Mouse (Mus musculus): ENCODE measurements around the gene Tbc1d8.

The Tbc1d8 gene

GRCm38 (mm10) chr1:39367045-39367444 is 111.5 kb downstream of the Tbc1d8 start:
- DNase-seq (ENCODE audit: low read depth, low spot score) = no peak

GRCm38 (mm10) chr1:39365562-39365961 is 113.0 kb downstream of the Tbc1d8 start:
- DNase-seq (ENCODE audit: low read depth, low spot score) = no peak

- no peak for DNase-seq (ENCODE audit: low read depth, low spot score)
Measured at GRCm38 (mm10) chr1:39362515-39362893, 116.1 kb downstream of the Tbc1d8 start.

- DNase-seq (ENCODE audit: low read depth, low spot score) = no peak
Measured at GRCm38 (mm10) chr1:39361754-39362514, 116.6 kb downstream of the Tbc1d8 start.

- DNase-seq (ENCODE audit: low read depth, low spot score) = no peak
Measured at GRCm38 (mm10) chr1:39349427-39349826, 129.1 kb downstream of the Tbc1d8 start.

- DNase-seq (ENCODE audit: low read depth, low spot score) = no peak
Measured at GRCm38 (mm10) chr1:39349001-39349400, 129.6 kb downstream of the Tbc1d8 start.

- DNase-seq (ENCODE audit: low read depth, low spot score) = no peak
Measured at GRCm38 (mm10) chr1:39344981-39345600, 133.5 kb downstream of the Tbc1d8 start.

GRCm38 (mm10) chr1:39343242-39343641 is 135.3 kb downstream of the Tbc1d8 start:
- no peak for DNase-seq (ENCODE audit: low read depth, low spot score)

- DNase-seq (ENCODE audit: low read depth, low spot score) = no peak
Measured at GRCm38 (mm10) chr1:39341807-39342206, 136.7 kb downstream of the Tbc1d8 start.

- DNase-seq (ENCODE audit: low read depth, low spot score) = peak; percentile 47
Measured at GRCm38 (mm10) chr1:39340647-39341046, 137.9 kb downstream of the Tbc1d8 start.

- no peak for DNase-seq (ENCODE audit: low read depth, low spot score)
Measured at GRCm38 (mm10) chr1:39340156-39340555, 138.4 kb downstream of the Tbc1d8 start.

- DNase-seq (ENCODE audit: low read depth, low spot score) = no peak
Measured at GRCm38 (mm10) chr1:39339455-39339854, 139.1 kb downstream of the Tbc1d8 start.

- DNase-seq (ENCODE audit: low read depth, low spot score) = no peak
Measured at GRCm38 (mm10) chr1:39338831-39339230, 139.7 kb downstream of the Tbc1d8 start.

- DNase-seq (ENCODE audit: low read depth, low spot score) = no peak
Measured at GRCm38 (mm10) chr1:39336788-39337187, 141.8 kb downstream of the Tbc1d8 start.

GRCm38 (mm10) chr1:39335561-39336196 is 142.9 kb downstream of the Tbc1d8 start:
- no peak for DNase-seq (ENCODE audit: low read depth, low spot score)

- DNase-seq (ENCODE audit: low read depth, low spot score) = no peak
Measured at GRCm38 (mm10) chr1:39332456-39332855, 146.1 kb downstream of the Tbc1d8 start.

GRCm38 (mm10) chr1:39330857-39331594 is 147.5 kb downstream of the Tbc1d8 start:
- DNase-seq (ENCODE audit: low read depth, low spot score) = no peak

- no peak for DNase-seq (ENCODE audit: low read depth, low spot score)
Measured at GRCm38 (mm10) chr1:39327546-39327945, 151.0 kb downstream of the Tbc1d8 start.

- no peak for DNase-seq (ENCODE audit: low read depth, low spot score)
Measured at GRCm38 (mm10) chr1:39325228-39325627, 153.3 kb downstream of the Tbc1d8 start.

- peak; percentile 53 for DNase-seq (ENCODE audit: low read depth, low spot score)
Measured at GRCm38 (mm10) chr1:39321954-39322353, 156.6 kb downstream of the Tbc1d8 start.

Measured in skeletal muscle tissue, adult 2 months (tissue).